Mouse (Mus musculus) large intestine, adult 2 months (tissue): ENCODE results near the gene Arpc2. TPM values are rescaled to one million over a fixed set of nuclear protein-coding genes. Genes with fewer than 3 reads are reported as not detected.

Source experiments
- DNase-seq: peaks from one replicate; pipeline ENCODE4 v3.0.0-alpha.2; 2012; ENCODE audit warnings: low read depth, low spot score
- WGBS: fragments of 180-500 bp; shearing (Covaris S2); methylation state at CpG from one replicate; pipeline ENCODE4 v1.1.7; 2018; 5-methylcytosine and 5-hydroxymethylcytosine counted together
- polyA plus RNA-seq: library from polyadenylated mRNA; depleted of rRNA; stranded (reverse); fragments of >200 nt; gene quantifications from 2 replicates; pipeline ENCODE4 v1.2.3, GENCODE M21; 2012; rRNA removed

Gene Arpc2
- polyA plus RNA-seq = 188 and 228 TPM in 2 replicates

GRCm38 (mm10) chr1:74235938-74236589 lies at the start of gene Arpc2:
Gene Arpc2, plus strand, starts transcription at chr1:74236084.
- no peak for DNase-seq
- WGBS = 1% methylated on average over 39 of the region's 55 CpGs

- 87% methylated on average over 7 of the region's 7 CpGs for WGBS
- no peak for DNase-seq
These were observed 45.4 kb upstream of the Arpc2 start for GRCm38 (mm10) chr1:74190471-74190870.

DNA sequence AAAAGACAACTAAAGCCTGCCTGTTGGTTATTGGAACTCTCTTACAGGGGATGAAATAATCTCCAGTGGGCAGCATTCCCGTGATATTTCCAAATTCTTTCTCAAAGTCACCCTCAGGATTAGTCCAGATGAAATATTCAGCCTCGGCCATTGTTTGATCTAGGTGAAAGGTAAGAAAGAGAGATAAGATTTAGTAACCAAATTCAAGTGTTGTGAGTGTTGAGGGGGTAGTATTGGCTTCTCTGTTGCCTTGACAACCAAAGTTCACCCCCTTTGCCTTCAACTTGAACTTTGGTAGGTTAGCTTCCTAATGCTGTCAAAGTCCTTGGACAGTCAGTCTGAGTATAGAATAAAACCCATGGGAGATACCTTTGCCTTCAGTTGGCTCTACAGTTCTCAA lies 43.2 kb upstream of the Arpc2 start:
- WGBS = 63% methylated on average over 2 of the region's 2 CpGs
- no peak for DNase-seq

DNA sequence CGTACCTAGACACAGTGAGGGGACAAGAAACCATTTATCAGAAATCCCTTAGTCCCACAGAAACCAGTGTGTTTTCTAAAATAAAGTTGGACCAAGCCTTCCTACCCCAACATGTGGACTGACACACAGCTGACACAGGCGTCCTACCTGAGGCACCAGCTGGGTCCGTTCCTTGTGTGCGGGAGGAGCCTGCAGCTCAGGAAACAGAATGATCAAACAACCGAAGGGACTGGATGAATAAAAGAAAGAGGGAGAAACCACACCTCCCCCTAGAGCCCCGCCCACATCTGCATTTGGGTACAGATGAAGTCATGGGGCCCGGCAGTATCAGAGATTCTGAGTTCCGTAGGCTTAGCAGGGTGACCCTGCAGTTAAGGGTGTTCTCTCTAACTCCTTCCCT lies 41.4 kb upstream of the Arpc2 start, which contains the start of gene Cxcr1:
Gene Cxcr1, minus strand, starts transcription at position 187 of the 400 bp plus-strand sequence.
- 47% methylated on average over 8 of the region's 8 CpGs for WGBS

DNA sequence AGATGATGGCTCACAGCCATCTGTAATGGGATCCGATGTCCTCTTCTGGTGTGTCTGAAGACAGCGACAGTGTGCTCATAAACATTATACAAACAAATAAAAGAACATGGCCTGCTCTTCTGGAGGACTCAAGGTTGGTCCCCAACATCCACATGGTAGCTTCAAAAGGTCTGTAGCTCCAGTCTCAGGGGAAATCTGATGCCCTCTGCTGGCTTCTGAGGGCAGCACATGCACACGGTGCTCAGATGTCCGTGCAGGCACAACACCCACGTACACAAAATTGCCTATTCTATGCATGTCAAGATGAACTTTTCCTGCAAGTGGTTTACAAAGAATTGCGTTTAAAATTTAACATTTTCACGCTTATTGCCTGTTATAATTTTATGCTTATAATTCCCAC lies 39.9 kb upstream of the Arpc2 start:
- peak; percentile 27 for DNase-seq

More for the DNA sequence above, 41.4 kb upstream of the Arpc2 start, which contains the start of gene Cxcr1:
- no peak for DNase-seq

GRCm38 (mm10) chr1:74196621-74197419 lies 39.1 kb upstream of the Arpc2 start:
- WGBS = 22% methylated on average over 17 of the region's 17 CpGs

More for the DNA sequence above, 39.9 kb upstream of the Arpc2 start:
- WGBS = 22% methylated on average over 7 of the region's 7 CpGs

GRCm38 (mm10) chr1:74197726-74198470 lies 38.0 kb upstream of the Arpc2 start:
- no peak for DNase-seq
- WGBS = 83% methylated on average over 12 of the region's 12 CpGs

More at GRCm38 (mm10) chr1:74196621-74197419, 39.1 kb upstream of the Arpc2 start:
- peak; percentile 35 for DNase-seq

GRCm38 (mm10) chr1:74199046-74199445 lies 36.8 kb upstream of the Arpc2 start:
- 36% methylated on average over 8 of the region's 8 CpGs for WGBS
- no peak for DNase-seq

DNA sequence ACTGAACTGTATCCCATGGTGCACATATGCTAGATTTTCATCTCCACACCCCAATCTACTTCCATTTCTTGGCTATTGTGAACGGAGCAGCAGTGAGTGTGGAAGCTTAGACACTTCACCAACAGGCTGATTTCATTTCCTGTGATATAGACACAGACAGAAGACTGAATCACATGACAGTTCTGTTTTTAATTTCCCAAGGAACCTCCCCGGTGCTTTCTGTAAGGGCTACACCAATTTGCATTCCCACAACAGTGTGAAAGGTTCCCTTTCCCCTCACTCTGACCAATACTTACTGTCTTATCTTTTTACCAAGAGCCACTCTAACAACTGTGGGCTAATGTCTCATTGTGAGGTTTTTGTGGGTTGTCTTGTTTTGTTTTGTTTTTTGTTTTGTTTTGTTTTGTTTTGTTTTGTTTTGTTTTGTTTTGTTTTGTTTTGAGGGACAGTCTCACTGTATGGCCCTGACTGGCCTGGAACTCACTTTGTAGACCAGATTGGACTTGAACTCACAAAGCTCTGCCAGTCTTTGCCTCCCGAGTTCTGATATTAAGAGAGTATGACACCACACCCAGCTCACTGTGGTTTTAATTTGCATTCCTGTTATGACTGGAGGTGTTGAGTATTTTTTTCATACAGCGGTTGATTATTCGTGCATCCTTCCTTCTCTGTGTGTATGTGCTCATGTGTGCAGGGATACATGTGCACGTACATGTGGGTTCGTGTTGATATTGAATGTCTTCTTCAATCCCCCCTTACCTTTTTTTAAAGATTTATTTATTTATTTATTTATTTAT lies 34.6 kb upstream of the Arpc2 start:
- 75% methylated on average over 7 of the region's 7 CpGs for WGBS
- DNase-seq = no peak

DNA sequence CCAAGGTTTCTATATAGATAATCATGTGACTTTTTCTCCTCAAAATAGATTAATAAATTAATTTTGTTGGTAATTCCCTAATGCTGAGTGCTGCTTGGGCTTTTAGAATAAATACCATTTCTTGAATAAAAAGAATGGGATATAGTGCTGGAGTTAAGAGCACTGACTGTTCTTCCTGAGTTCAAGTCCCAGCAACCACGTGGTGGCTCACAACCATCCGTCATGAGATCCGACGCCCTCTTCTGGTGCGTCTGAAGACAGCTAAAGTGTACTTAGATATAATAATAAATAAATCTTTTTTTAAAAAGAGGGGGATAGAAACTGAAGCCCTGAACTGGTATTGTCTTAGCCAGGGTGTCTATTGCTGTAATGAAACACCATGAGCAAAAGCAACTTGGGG lies 32.4 kb upstream of the Arpc2 start:
- WGBS = 71% methylated on average over 5 of the region's 5 CpGs
- DNase-seq = no peak

DNA sequence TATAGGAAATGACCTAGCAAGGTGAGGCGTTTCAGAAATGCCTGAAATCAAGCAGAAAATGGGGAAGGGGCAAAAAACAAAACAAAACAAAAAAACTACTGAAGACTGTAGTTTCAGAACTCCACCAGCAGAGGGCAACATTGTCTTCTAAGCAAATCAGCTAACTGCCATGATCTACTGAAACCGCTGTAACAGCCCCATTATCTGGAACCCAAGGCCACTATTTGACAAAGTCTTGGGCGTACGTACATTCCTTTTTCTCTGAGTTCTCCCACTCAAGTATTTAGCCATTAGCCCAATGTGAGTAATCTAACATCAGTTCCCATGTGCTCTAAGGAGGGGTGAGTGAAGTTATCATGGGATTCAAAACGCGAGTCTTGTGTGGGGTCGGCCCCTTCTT lies 30.0 kb upstream of the Arpc2 start:
- 45% methylated on average over 7 of the region's 7 CpGs for WGBS
- no peak for DNase-seq

- no peak for DNase-seq
- WGBS = 83% methylated on average over 8 of the region's 8 CpGs
These were observed 29.2 kb upstream of the Arpc2 start for GRCm38 (mm10) chr1:74206642-74207041.

DNA sequence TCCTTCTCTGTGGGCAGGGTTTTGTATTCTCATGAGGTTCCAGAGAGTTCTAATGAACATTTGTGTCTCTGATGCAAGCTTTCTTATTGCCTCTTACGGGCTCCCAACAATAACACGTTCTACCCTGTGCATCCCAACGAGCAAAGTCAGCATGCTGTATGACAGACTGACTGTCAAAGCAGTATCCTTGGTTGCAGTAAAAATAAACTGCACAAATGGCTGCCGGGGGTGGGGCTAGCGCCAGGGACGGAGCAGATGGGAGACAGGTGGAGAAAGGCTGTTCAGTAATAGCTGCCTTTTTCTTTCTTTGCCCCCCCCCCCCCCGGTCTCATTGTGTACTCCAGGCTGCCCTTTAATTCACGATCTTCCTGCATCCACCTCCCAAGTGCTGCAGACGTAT lies 28.0 kb upstream of the Arpc2 start:
- WGBS = 26% methylated on average over 9 of the region's 9 CpGs
- no peak for DNase-seq

- 82% methylated on average over 8 of the region's 8 CpGs for WGBS
- no peak for DNase-seq
These were observed 26.9 kb upstream of the Arpc2 start for GRCm38 (mm10) chr1:74208941-74209340.

DNA sequence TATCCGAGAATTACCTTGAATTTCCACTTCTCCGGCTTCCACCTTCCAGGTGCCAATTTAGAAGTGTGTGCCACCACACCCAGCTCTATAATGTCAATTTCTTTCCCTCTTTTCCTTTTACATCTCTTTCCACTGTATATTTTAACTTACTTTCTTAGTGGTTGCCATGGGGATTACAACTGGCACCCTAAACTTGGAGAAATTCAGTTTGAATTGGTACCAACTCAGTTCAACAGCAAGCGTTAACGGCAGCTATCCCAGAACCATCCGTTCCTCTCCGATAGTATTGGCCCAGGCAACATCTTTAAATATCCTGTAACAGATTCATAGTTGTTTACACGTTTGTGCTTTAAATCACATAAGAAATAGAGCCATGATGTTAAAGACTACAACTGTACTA lies 16.0 kb upstream of the Arpc2 start:
- no peak for DNase-seq
- WGBS = 80% methylated on average over 7 of the region's 7 CpGs

- 67% methylated on average over 7 of the region's 7 CpGs for WGBS
- no peak for DNase-seq
These were observed 8.6 kb upstream of the Arpc2 start for GRCm38 (mm10) chr1:74227317-74227716.

DNA sequence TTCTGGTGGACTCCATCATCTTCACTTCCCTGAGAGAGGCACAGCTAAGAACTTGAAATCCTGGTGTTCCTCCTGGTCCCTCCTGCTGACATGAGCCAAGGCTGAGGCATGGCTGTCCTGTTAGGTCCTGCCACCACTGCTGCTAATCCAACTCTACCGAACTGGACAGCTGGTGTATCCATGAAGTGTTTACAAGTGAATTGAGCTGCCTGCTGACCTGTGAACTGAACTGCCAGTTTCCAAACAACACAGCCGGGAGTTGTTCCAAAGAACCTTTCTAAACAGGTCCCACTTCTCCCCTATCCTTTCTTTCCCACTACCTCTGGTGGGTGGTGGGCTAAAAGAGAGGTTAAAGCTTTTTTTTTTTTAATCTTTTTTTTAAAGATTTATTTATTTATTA lies 5.9 kb upstream of the Arpc2 start:
- WGBS = 57% methylated on average over 2 of the region's 2 CpGs
- no peak for DNase-seq

DNA sequence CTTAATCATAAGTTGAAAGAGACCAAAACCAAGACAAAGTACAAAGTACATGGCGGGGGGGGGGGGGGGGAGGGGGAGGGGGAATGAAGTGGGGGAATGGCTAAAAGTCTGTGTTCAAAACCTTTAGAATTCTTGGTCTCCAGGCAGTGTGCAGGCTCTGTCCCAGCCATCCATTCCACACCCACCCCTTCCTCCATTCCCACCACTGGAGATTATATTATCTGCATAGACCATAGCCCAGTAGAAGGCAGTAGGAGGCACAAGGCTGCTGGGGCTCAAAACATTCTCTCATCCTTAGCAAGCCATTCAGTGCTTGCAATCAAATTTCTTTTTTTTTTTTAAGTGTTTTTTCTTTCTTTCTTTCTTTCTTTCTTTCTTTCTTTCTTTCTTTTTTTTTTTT lies 4.9 kb upstream of the Arpc2 start:
- WGBS = 100% methylated on average over 1 of the region's 1 CpGs
- no peak for DNase-seq

GRCm38 (mm10) chr1:74236590-74237317 lies 870 bp downstream of the Arpc2 start:
- no peak for DNase-seq
- under 1% methylated on average over 57 of the region's 57 CpGs for WGBS
